Mouse (Mus musculus) hindbrain, embryonic 14.5 days (tissue): ENCODE results near the gene Lactb. TPM values are rescaled to one million over a fixed set of nuclear protein-coding genes. Genes with fewer than 3 reads are reported as not detected.

Experiments used
- ATAC-seq: fragments of 200-750 bp; cut with Nextera tagmentation; 2 replicates; pipeline ENCODE4 v1.8.0; 2017; ENCODE audit warnings: moderate number of reproducible peaks, mild to moderate bottlenecking, moderate TSS enrichment, moderate library complexity; ENCODE audit not compliant: low FRiP score
- DNase-seq: peaks from one replicate; pipeline ENCODE4 v3.0.0-alpha.2; 2015; ENCODE audit warnings: low spot score
- H3K27ac ChIP-seq: fragments of 300-500 bp; sonication (generic); 2 replicates; pipeline ENCODE4 v1.5.1; 2014; ENCODE audit warnings: mild to moderate bottlenecking, moderate library complexity
- H3K27me3 ChIP-seq: fragments of 300-500 bp; sonication (generic); 2 replicates; pipeline ENCODE4 v1.6.1; 2014; ENCODE audit warnings: mild to moderate bottlenecking, low read length, mixed read lengths; ENCODE audit not compliant: control insufficient read depth, insufficient read depth
- H3K36me3 ChIP-seq: fragments of 300-500 bp; sonication (generic); replicated peaks from 2 replicates; pipeline ENCODE4 v1.6.1; 2014; ENCODE audit not compliant: control insufficient read depth, insufficient read depth
- H3K4me1 ChIP-seq: fragments of 300-500 bp; sonication (generic); replicated peaks from 2 replicates; pipeline ENCODE4 v1.6.1; 2014; ENCODE audit warnings: antibody characterized with exemption, low read length, mixed read lengths; ENCODE audit not compliant: control insufficient read depth, insufficient read depth
- H3K4me2 ChIP-seq: fragments of 300-500 bp; sonication (generic); replicated peaks from 2 replicates; pipeline ENCODE4 v1.6.1; 2014; ENCODE audit warnings: mild to moderate bottlenecking, moderate library complexity
- H3K4me3 ChIP-seq: fragments of 300-500 bp; sonication (generic); replicated peaks from 2 replicates; pipeline ENCODE4 v1.5.1; 2014; ENCODE audit warnings: mild to moderate bottlenecking, low read length
- H3K9ac ChIP-seq: fragments of 300-500 bp; sonication (generic); 2 replicates; pipeline ENCODE4 v1.6.1; 2014
- H3K9me3 ChIP-seq: fragments of 300-500 bp; sonication (generic); 2 replicates; pipeline ENCODE4 v1.6.1; 2016; ENCODE audit warnings: low read length; ENCODE audit not compliant: control insufficient read depth
- WGBS: fragments of 180-500 bp; shearing (Covaris S2); extraction: QIAGEN DNeasy Blood & Tissue Kit; methylation state at CpG from one replicate; pipeline ENCODE4 v1.1.7; 2014; 5-methylcytosine and 5-hydroxymethylcytosine counted together
- polyA plus RNA-seq: library from polyadenylated mRNA; unstranded; fragments of >200 nt; fragmentation: Nextera tagmentation; extraction: Ambion mirVana; gene quantifications from 2 replicates; pipeline ENCODE4 v1.2.1, GENCODE M21; 2014

Gene Lactb
- polyA plus RNA-seq, 1 experiment from 2014 or later = 17.8 TPM

DNA sequence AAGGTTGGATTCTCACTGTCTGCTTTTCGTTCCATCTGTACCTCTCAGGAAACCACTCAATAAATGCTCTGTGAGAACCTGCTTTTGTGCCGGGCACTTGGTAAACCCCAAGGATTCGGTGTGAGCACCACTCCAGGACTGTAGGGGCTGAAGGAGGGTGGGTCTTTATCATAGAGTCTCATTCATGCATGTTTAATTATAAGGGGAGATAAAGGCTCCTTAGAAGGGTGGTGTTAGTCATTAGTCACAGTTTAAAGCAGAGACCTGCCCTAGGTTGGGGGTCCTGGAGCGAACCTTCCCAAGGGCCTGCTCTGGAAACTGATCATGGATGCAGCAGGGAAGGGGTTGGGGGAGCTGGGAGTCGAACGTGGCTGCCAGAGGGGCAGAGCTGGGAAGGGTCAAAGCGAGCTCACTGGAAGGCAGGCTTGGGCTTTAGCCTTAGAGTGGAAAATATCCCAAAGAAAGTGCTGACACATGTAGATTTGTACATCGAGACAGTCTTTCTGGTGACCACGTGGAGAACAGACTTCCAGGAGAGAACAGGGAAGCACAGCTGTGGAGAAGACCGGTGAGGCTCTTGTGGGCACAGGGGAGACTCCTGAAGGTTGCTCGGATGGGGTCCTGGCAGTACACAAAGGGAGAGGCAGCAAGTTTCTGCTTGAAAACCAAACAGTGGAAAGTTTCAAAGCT lies 13.1 kb upstream of the Lactb start:
- Histone ChIP-seq H3K36me3 (no peaks in the 10 kb centered on the region), H3K27ac (no peak overlapping the region), H3K4me3 (no peak overlapping the region), H3K27me3 (no peaks in the 10 kb centered on the region), H3K9me3 (no peaks in the 10 kb centered on the region), H3K9ac (no peak overlapping the region), H3K4me2 (no peak overlapping the region), H3K4me1 (no peaks in the 10 kb centered on the region; the same call in 1 of the 2 replicates)
- 64% methylated on average over 11 of the region's 11 CpGs for WGBS
- no peak for DNase-seq
- ATAC-seq = no peak

DNA sequence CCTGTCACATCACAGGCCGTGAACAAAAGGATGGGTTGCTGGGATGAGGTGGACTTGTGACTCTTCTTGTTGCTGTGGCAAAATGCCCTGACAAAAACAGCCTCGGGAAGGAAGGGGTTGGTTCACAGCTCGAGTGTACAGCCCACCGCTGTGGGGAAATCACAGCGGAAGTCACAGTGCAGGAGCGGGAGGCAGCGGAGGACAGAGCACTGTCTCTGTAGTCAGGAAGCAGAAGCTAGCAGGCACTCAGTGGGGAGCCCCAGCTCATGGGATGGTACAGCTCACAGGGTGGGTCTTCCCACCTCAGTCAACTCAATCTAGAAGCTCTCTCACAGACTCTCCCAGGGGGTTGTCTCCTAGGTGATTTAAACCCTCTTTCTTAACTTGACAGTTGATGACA lies 10.1 kb upstream of the Lactb start:
- Histone ChIP-seq H3K36me3 (no peaks in the 10 kb centered on the region), H3K27me3 (no peaks in the 10 kb centered on the region), H3K4me3 (no peak overlapping the region), H3K9me3 (no peaks in the 10 kb centered on the region), H3K4me1 (no peaks in the 10 kb centered on the region; the same call in 1 of the 2 replicates), H3K4me2 (no peak overlapping the region), H3K27ac (no peak overlapping the region), H3K9ac (no peak overlapping the region)
- DNase-seq = no peak
- WGBS = 80% methylated on average over 7 of the region's 7 CpGs
- no peak for ATAC-seq

DNA sequence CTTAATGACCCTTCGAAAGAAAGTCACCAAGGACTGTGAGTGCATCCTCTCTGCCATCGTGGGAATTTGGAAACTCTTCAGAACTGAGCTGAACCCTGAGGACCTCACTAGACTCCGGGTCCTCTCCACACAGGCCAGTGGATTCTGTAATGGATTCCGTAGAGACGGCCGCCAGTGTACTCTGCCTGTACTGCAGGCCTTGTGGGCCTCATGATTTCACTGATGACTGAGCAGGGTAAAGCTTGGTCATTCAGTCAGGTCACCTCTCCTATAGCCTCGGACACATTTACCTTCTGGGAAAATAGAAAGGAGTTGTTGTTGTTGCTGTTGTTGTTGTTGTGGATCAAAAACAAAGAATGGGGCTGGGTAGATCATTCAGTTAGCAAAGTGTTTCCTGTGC lies 6.8 kb upstream of the Lactb start:
- Histone ChIP-seq H3K4me3 (no peak overlapping the region), H3K27ac (no peak overlapping the region), H3K4me1 (no peaks in the 10 kb centered on the region), H3K36me3 (no peaks in the 10 kb centered on the region), H3K9me3 (no peaks in the 10 kb centered on the region), H3K9ac (no peak overlapping the region), H3K4me2 (no peak overlapping the region), H3K27me3 (no peaks in the 10 kb centered on the region)
- 80% methylated on average over 7 of the region's 7 CpGs for WGBS
- DNase-seq (no peak), ATAC-seq (no peak)

DNA sequence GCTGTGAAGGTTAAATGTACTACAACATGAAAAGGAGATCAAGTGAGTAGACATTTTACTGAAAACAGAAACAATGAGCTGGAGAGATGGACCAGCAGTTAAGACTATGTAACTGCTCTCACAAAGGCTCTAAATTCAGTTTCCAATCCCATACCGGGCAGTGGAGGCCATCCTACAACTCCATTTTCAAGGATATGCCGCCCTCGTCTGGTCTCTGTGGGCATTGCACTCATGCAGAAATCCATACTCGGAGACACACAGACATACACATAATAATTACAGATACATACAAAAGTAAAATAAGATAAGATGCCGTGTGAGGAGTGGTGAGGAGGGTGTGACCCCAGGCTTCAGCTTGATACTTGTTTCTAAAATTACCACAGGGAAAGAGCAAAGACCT lies 5.2 kb upstream of the Lactb start:
- Histone ChIP-seq H3K4me1 (peaks cover 6% of the 10 kb centered on the region; the same call in 1 of the 2 replicates), H3K36me3 (no peaks in the 10 kb centered on the region), H3K4me3 (no peak overlapping the region), H3K27me3 (no peaks in the 10 kb centered on the region), H3K9ac (no peak overlapping the region), H3K4me2 (no peak overlapping the region), H3K9me3 (no peaks in the 10 kb centered on the region), H3K27ac (no peak overlapping the region)
- DNase-seq (peak; percentile 76), ATAC-seq (no peak)
- 12% methylated on average over 5 of the region's 5 CpGs for WGBS

DNA sequence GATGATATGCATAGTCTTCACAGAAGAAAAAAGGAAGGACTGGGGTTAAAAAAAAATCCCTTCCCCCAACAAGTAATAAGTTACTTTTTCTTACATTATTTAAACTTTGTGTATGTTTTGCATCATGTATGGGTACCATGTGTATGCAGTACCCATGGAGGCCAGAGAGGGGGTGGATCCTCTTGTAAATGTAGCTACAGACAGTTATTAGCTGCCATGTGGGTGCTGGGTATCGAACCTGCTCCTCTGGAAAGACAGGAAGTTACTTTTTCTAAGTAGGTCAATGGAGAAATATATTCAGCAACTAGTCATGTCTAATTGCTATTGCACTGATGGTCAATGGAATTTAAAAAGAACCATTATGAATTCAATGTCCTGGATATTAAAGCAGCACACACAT lies 3.2 kb upstream of the Lactb start:
- no peak overlapping the region for H3K27ac ChIP-seq
- no peaks in the 10 kb centered on the region for H3K9me3 ChIP-seq
- DNase-seq (no peak), ATAC-seq (no peak)
- H3K4me3 ChIP-seq = no peak overlapping the region
- peaks cover under 1% of the 10 kb centered on the region; the same call in 1 of the 2 replicates for H3K36me3 ChIP-seq
- peaks cover 11% of the 10 kb centered on the region for H3K4me1 ChIP-seq
- H3K9ac ChIP-seq = no peak overlapping the region
- WGBS = 83% methylated on average over 1 of the region's 1 CpGs
- H3K27me3 ChIP-seq = no peaks in the 10 kb centered on the region
- no peak overlapping the region for H3K4me2 ChIP-seq

DNA sequence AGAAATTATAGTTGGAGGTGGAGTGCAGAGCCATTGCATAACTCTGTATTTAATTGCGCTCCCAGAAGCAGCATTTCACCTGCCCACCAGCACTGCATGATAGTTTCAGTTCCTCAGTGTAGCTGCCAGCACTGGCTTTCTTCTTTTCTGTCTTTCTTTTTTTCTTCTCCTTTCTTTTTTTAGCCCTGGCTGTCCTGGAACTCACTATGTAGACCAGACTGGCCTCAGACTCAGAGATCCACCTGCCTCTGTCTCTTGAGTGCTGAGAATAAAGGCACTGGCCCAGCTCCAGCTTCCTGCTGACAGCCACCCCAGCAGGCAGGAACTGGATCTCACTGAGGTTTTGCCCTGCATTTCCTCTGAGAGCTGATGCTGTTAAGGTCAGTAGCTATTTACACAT lies 2.7 kb upstream of the Lactb start:
- ATAC-seq = no peak
- peaks cover 11% of the 10 kb centered on the region for H3K4me1 ChIP-seq

DNA sequence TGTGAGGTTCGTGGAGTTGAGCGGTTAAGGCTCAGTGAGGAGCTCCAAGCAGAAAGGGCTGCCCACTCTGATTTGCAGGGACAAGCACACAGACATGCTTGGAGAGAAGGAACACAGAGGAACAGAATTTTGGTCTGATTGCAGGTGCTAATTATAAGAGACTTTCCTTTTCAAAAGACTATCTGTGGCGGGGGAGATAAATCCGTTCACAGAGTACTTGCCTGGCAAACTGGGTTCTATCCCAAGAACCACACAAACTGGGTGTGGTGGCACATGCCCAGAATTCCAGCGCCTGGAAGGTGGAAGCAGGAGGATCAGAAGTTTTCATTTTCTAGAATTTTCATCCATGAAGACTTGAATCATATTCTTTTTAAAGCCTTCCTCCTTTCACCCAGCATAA lies 1.8 kb upstream of the Lactb start:
- WGBS = 79% methylated on average over 5 of the region's 5 CpGs
- Histone ChIP-seq H3K27me3 (no peaks in the 10 kb centered on the region), H3K9me3 (no peaks in the 10 kb centered on the region), H3K4me1 (peaks cover 11% of the 10 kb centered on the region), H3K27ac (no peak overlapping the region), H3K4me3 (no peak overlapping the region), H3K36me3 (peaks cover 7% of the 10 kb centered on the region; the same call in 1 of the 2 replicates), H3K9ac (no peak overlapping the region), H3K4me2 (no peak overlapping the region)
- DNase-seq (no peak), ATAC-seq (no peak)

More for the DNA sequence above, 2.7 kb upstream of the Lactb start:
- Histone ChIP-seq H3K9ac (no peak overlapping the region), H3K27me3 (no peaks in the 10 kb centered on the region), H3K27ac (no peak overlapping the region), H3K4me2 (no peak overlapping the region), H3K4me3 (no peak overlapping the region), H3K9me3 (no peaks in the 10 kb centered on the region), H3K36me3 (peaks cover 5% of the 10 kb centered on the region; the same call in 1 of the 2 replicates)
- WGBS = 93% methylated on average over 1 of the region's 1 CpGs
- no peak for DNase-seq

DNA sequence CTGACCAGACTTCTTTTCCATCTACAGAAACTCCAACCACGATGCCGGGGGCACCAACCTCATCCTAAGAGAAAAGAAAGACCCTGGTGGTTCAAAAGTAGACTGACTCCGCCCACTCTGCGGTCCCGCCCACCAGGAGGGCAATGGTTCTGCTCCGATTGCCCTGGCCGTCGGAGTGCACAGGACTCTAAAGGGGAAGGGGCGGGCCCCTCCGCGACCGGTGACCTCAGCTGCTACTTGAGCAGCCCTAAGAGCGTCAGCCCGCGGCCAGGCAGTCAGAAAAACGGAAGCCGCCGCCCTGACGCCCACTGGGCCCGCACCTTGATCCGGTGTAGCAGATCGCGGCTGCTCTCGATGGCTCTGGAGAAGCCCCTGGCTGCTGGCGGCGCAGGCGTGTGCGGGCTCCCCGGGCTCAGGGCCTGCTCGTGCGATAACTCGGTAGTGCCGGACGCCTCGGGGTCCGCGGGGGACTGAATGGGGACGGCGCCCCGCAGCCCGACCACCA lies 511 bp downstream of the Lactb start:
- no peaks in the 10 kb centered on the region for H3K9me3 ChIP-seq
- H3K36me3 ChIP-seq = peaks cover 25% of the 10 kb centered on the region
- ATAC-seq = peak; percentile 81
- H3K4me3 ChIP-seq = peak overlapping the region; percentile 63
- H3K4me2 ChIP-seq = peak overlapping the region; percentile 58
- no peaks in the 10 kb centered on the region for H3K27me3 ChIP-seq
- H3K27ac ChIP-seq = peak overlapping the region; percentile 86
- H3K9ac ChIP-seq = peak overlapping the region; percentile 74
- peaks cover 11% of the 10 kb centered on the region for H3K4me1 ChIP-seq
- WGBS = under 1% methylated on average over 36 of the region's 41 CpGs
- peak; percentile 68 for DNase-seq

DNA sequence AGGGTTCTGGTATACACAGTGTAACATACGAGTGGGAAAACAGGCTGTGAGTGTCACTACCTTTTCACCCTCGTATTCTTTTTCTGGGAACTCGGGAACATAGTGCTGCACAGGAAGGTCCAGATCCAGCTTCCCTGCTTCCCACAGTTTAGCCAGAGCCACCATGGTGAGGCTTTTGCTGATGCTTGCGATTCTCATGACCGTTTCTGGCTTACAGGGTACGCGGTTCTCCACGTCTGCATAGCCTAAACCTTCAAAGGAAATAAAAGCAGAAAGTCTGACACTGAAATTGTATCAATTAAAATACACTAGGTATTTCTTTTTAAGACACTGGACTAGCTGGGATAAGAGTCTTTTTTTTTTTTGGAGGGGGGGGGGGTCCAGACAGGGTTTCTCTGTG lies 4.2 kb downstream of the Lactb start:
- H3K36me3 ChIP-seq = peaks cover 55% of the 10 kb centered on the region
- DNase-seq = no peak
- H3K4me1 ChIP-seq = peaks cover 11% of the 10 kb centered on the region
- no peak overlapping the region for H3K4me3 ChIP-seq
- no peak overlapping the region for H3K9ac ChIP-seq
- H3K27ac ChIP-seq = no peak overlapping the region
- H3K27me3 ChIP-seq = no peaks in the 10 kb centered on the region
- ATAC-seq = no peak
- WGBS = 84% methylated on average over 8 of the region's 8 CpGs
- H3K4me2 ChIP-seq = no peak overlapping the region
- no peaks in the 10 kb centered on the region for H3K9me3 ChIP-seq
